Mouse (Mus musculus) heart, embryonic 14.5 days (tissue): ENCODE measurements around the gene Gm20831. TPM values are rescaled to one million over a fixed set of nuclear protein-coding genes. Genes with fewer than 3 reads are reported as not detected.
"Not testable (repeated sequence)": the region's sequence is repeated elsewhere in the genome, so short reads cannot be mapped to it uniquely, and the experiment has no call there.

Experiments
- ATAC-seq: fragments of 200-750 bp; cut with Nextera tagmentation; 2 replicates; pipeline ENCODE4 v1.8.0; 2017; ENCODE audit warnings: low read depth, moderate TSS enrichment; ENCODE audit not compliant: insufficient number of reproducible peaks, insufficient read depth, low FRiP score
- H3K27ac ChIP-seq, 2 experiments: fragments of 200-500 bp in 1 of 2; fragments of 300-500 bp in 1 of 2; sonication (generic) in 1 of 2; replicated peaks in 1 of 2; 2 replicates each; pipeline ENCODE4 v1.5.1; 2012 to 2014; ENCODE audit warnings: low read depth in 2 of 2, low read length in 2 of 2, control low read depth in 1 of 2, mild to moderate bottlenecking in 1 of 2, mixed read lengths in 1 of 2; ENCODE audit not compliant: control insufficient read depth in 1 of 2, insufficient read depth in 1 of 2
- H3K27me3 ChIP-seq: fragments of 300-500 bp; sonication (generic); 2 replicates; pipeline ENCODE4 v1.6.1; 2014; ENCODE audit warnings: mild to moderate bottlenecking, low read length, control low read depth; ENCODE audit not compliant: control insufficient read depth, insufficient read depth
- H3K36me3 ChIP-seq: fragments of 300-500 bp; sonication (generic); 2 replicates; pipeline ENCODE4 v1.6.1; 2014; ENCODE audit warnings: mild to moderate bottlenecking, control low read depth, low read length, mixed read lengths; ENCODE audit not compliant: control insufficient read depth, insufficient read depth
- H3K4me1 ChIP-seq, 2 experiments: fragments of 200-500 bp in 1 of 2; fragments of 300-500 bp in 1 of 2; sonication (generic) in 1 of 2; 2 replicates each; pipeline ENCODE4 v1.6.1; 2012 to 2014; ENCODE audit warnings: low read length in 2 of 2, control low read depth in 1 of 2, mixed read lengths in 1 of 2; ENCODE audit not compliant: control insufficient read depth in 2 of 2, insufficient read depth in 2 of 2
- H3K4me2 ChIP-seq: fragments of 300-500 bp; sonication (generic); 2 replicates; pipeline ENCODE4 v1.6.1; 2014; ENCODE audit warnings: mild to moderate bottlenecking, low read length
- H3K4me3 ChIP-seq, 2 experiments: fragments of 200-500 bp in 1 of 2; fragments of 300-500 bp in 1 of 2; sonication (generic) in 1 of 2; 2 replicates each; pipeline ENCODE4 v1.5.1; 2012 to 2014; ENCODE audit warnings: low read length in 2 of 2, mild to moderate bottlenecking in 2 of 2, control low read depth in 1 of 2, low read depth in 1 of 2, moderate library complexity in 1 of 2; ENCODE audit not compliant: control insufficient read depth in 1 of 2, insufficient read depth in 1 of 2
- H3K9ac ChIP-seq: fragments of 300-500 bp; sonication (generic); 2 replicates; pipeline ENCODE4 v1.6.1; 2014; ENCODE audit warnings: mild to moderate bottlenecking, low read length
- H3K9me3 ChIP-seq: fragments of 300-500 bp; sonication (generic); 2 replicates; pipeline ENCODE4 v1.6.1; 2016; ENCODE audit warnings: low read length, control low read depth; ENCODE audit not compliant: control insufficient read depth
- WGBS: fragments of 180-500 bp; shearing (Covaris S2); extraction: QIAGEN DNeasy Blood & Tissue Kit; methylation state at CpG from one replicate; pipeline ENCODE4 v1.1.7; 2014; 5-methylcytosine and 5-hydroxymethylcytosine counted together
- polyA plus RNA-seq: library from polyadenylated mRNA; unstranded; fragments of >200 nt; fragmentation: Nextera tagmentation; extraction: Ambion mirVana; gene quantifications from 2 replicates; pipeline ENCODE4 v1.2.1, GENCODE M21; 2014

Gm20831 gene
- not detected in 2 replicates for polyA plus RNA-seq

DNA sequence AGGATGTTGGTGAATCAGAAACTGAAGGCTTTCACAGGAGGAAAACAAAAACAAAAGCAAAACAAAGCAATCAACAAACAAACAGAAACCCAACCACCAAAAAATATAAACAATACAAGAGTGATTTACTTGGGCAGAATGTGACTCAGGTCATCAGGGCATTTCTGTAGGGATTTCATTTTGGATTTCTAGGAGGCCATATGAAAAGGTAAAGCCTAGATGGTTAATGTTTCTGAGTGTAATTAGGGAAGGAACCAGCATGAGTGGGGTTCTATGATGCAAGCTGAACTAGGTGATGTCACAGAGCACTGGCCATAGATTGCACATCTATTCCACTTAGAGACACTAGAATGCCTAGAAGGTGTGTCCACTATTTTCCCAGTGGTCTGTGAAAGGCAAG is at the start of gene Gm20831, which contains the start of gene Gm20772:
TSS of gene Gm20831 (plus strand) at position 301 of the 400 bp plus-strand sequence.
TSS of gene Gm20772 (plus strand) at position 301 of the 400 bp plus-strand sequence.
- H3K4me2 ChIP-seq, H3K4me1 ChIP-seq, H3K9me3 ChIP-seq, H3K36me3 ChIP-seq, H3K9ac ChIP-seq, H3K27me3 ChIP-seq, ATAC-seq, H3K4me3 ChIP-seq, H3K27ac ChIP-seq: not testable (repeated sequence)

- H3K36me3 ChIP-seq, H3K9ac ChIP-seq, H3K4me2 ChIP-seq, H3K4me1 ChIP-seq, H3K27me3 ChIP-seq, ATAC-seq, H3K9me3 ChIP-seq, H3K27ac ChIP-seq, H3K4me3 ChIP-seq: not testable (repeated sequence)
- no CpG with 5 or more reads among the region's 3 CpGs for WGBS
Measured at GRCm38 (mm10) chrY:17846166-17846565, 28.4 kb upstream of the Gm20831 start, which contains the start of gene Gm21904. Gm21904 (minus strand) TSS chrY:17846266.

DNA sequence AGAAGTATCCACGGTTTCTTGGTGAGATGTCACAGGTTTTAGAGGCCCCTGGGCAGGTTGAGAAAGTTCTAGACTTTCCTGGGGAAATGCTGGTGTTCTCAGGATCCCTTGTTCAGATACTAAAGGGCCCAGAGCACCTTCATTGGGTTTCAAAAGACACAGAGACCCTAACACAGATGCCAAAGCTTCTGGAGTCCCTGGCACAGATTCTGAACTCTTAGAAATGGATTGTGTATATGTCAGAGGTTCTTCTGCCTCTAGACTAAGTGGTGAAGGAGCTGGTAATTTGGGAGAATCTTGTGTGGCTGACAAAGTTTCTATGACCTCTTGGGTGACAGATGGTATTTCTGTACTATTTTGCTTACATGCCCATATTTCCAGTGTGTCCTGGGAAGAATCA is 62.7 kb downstream of the Gm20831 start, which contains the start of gene Srsy:
TSS of gene Srsy (minus strand) at position 101 of the 400 bp plus-strand sequence.
- H3K4me1 ChIP-seq, ATAC-seq, H3K4me3 ChIP-seq, H3K9ac ChIP-seq, H3K9me3 ChIP-seq, H3K27me3 ChIP-seq, H3K27ac ChIP-seq, H3K4me2 ChIP-seq, H3K36me3 ChIP-seq: not testable (repeated sequence)
- WGBS, result no CpG with 5 or more reads among the region's 1 CpGs

Other genes starting within 250 kb of the Gm20831 start
- not detected in 2 replicates for gene Gm21904, start 28.5 kb upstream of the Gm20831 start, polyA plus RNA-seq
- not detected in 2 replicates for gene Gm20772, start within 50 bp of the Gm20831 start, polyA plus RNA-seq
- gene Srsy, start 62.6 kb downstream of the Gm20831 start, polyA plus RNA-seq, result not detected in 2 replicates
- gene Gm21764, start 187.1 kb downstream of the Gm20831 start, polyA plus RNA-seq, result not detected in 2 replicates
- gene Ssty1, start 214.4 kb downstream of the Gm20831 start, polyA plus RNA-seq, result not detected in 2 replicates